Mouse (Mus musculus) lung, postnatal 36 days (tissue): ENCODE data around the gene Hs2st1.
A peak's percentile ranks its signal among the peaks of the same experiment; 100 is the strongest.

ENCODE experiments used
- DNase-seq: peaks from one replicate; pipeline ENCODE4 v3.0.0; 2022; ENCODE audit warnings: mixed read lengths

The Hs2st1 gene

GRCm38 (mm10) chr3:144570047-144570815, at the start of gene Hs2st1, which contains the start of gene Selenof:
Hs2st1 (minus strand) TSS chr3:144570181.
Selenof (plus strand) TSS chr3:144570304.
- DNase-seq, result peak; percentile 100

GRCm38 (mm10) chr3:144617633-144618180, 47.7 kb upstream of the Hs2st1 start:
- no peak for DNase-seq

DNA sequence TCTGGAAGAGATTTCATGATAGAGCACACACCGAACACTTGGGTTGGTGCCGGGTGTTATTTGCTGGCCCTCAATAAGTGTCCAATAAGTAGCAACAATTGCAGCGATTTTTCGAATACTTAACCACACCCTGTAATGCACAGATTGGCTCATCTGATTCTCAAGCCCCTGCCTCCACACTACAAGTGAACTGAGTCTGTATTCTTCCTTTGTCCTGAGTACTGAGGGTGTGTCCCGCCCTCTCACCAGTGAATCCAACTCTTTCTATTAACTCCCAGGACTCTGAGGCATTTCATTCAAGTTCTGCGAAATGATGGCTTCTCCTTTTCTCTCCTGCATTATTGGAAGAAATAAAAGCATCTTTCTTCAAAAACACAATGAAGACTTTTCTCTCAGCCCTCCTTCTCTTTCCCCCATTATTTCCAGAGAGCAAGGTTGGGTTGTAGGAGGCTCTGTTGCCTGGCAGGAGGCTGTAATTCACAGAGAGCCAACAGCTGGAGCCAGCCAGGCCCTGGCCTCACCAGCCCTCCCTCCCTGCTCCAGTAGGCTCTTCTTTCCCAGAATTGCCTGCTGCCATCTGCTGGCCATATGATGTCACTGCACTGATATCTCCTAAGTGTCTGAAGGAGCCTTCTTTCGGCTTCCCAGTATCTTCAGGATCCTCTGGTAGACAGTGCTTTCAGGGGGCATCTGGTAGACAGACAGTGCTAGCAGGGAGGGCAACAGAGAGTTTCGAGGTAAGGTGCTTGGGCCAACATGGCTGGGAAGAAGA, 46.9 kb upstream of the Hs2st1 start:
- DNase-seq, result peak; percentile 90

- DNase-seq, result no peak
Observed at GRCm38 (mm10) chr3:144615459-144615858, 45.5 kb upstream of the Hs2st1 start.

- DNase-seq, result no peak
Observed at GRCm38 (mm10) chr3:144614698-144615097, 44.7 kb upstream of the Hs2st1 start.

DNA sequence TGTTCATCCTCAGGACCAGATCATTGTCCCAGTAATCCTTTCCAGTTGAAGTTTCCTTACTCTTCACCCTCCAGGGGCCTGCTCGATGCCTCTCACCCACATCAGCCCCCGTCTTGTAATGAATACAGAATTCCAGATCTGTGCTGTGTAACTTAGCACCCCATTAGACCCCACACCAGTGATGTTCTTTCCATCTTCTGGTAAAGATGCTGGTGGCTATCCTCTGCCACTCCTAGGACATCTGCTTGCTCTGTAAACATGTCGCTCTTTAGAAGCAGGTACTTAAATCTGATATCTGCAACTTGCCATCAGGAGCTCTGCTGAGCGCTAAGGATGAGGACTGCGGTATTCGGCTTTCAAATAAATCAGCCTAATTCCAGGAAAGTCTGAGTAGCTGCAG, 44.3 kb upstream of the Hs2st1 start:
- DNase-seq, result no peak

DNA sequence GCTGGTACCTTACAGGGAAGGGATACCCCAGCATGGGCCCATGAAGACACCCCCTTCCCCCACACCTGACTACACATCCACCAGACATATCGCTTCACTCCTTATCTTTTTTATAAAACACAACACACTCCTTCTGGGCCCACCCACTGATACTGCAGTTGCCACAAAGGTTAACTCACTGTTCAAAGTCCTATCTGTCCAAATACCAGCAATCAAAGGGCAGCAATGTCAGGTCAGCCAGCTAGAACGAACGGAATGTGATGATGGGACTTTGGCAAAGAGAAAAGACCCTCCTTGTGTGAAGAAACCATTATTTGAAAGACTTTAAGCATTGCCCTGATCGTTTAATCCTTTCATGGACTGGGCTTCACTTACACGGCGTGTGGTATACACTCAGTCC, 42.4 kb upstream of the Hs2st1 start:
- no peak for DNase-seq

GRCm38 (mm10) chr3:144611626-144612271, 41.8 kb upstream of the Hs2st1 start:
- DNase-seq, result peak; percentile 26

- no peak for DNase-seq
Observed at GRCm38 (mm10) chr3:144610759-144611158, 40.8 kb upstream of the Hs2st1 start.

DNA sequence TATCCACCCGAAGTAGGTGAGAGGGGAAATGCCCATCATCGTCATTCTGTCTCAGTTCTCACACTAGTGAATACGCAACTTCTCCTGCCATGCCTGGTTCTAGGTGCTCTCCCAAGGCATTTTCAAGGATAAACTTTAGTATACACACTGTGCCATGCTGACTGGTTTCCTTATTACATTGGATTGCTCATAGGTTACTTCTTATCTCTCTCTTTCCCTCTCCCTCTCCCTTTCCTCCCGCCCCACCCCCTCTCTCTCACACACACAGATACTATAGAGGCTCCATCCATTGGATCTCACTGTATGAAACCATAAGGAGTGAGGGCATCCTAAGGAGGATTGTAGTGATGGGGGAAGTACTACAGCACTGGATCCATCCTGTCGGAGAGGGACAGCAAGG, 38.1 kb upstream of the Hs2st1 start:
- no peak for DNase-seq

- no peak for DNase-seq
Observed at GRCm38 (mm10) chr3:144606449-144606848, 36.5 kb upstream of the Hs2st1 start.

GRCm38 (mm10) chr3:144605811-144606210, 35.8 kb upstream of the Hs2st1 start:
- peak; percentile 43 for DNase-seq

DNA sequence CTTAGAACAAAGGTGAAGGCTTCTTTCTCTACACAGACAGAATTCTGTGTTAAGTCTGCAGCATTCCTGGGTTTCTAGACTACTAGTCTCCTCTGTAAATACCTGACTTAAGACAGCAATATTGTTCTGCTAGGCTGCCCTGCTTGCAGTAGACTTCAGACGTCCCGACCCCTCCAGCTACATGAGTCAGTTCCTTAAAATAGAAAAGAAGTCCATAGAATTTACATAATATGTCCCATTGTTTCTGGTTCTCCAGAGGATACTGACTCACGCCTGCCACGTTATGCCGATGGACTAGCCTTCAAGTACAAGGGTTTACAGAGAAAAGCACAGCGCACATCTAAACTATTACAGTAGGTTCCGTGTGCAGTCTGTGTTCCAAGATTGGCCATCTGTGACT, 34.2 kb upstream of the Hs2st1 start:
- DNase-seq, result no peak

DNA sequence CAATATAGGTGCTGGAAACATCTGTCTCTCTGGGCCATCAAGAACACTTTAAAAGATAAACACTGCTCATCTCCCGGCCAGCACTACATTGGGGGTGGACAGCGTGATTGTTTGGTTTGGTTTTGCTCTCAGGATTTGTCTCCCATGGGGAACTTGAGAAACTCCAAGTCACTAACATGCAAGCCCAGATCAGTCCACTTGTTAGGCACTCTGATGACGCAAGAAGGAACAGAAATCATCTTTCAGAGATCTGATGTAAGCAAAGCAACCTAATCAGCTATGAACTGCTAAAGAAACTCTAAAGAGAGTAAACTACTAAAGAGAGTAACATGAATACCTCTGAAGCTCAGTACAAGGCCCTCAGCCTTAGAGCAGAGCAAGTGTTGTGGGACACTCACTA, 33.6 kb upstream of the Hs2st1 start:
- no peak for DNase-seq

GRCm38 (mm10) chr3:144602819-144603218, 32.8 kb upstream of the Hs2st1 start:
- no peak for DNase-seq

DNA sequence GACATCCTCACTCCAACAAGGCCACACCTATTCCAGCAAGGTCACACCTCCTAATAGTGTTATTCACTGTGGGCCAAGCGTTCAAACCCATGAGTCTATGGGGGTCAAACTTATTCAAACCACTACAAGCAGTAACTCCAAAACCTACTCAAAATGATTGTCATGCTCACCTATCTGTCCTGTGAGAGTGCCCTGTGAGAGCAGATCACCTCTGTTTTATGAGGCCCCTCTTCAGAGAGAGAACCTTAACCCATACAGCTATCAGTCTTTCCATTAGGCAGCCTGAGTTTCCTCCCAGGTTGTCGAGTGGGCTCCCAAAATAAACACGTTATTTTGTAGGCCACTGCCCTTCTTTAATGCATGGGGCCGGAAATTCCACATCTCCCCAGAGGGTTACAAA, 32.4 kb upstream of the Hs2st1 start:
- DNase-seq, result no peak

- DNase-seq, result no peak
Observed at GRCm38 (mm10) chr3:144597790-144598467, 27.9 kb upstream of the Hs2st1 start.

GRCm38 (mm10) chr3:144597121-144597520, 27.1 kb upstream of the Hs2st1 start:
- no peak for DNase-seq

DNA sequence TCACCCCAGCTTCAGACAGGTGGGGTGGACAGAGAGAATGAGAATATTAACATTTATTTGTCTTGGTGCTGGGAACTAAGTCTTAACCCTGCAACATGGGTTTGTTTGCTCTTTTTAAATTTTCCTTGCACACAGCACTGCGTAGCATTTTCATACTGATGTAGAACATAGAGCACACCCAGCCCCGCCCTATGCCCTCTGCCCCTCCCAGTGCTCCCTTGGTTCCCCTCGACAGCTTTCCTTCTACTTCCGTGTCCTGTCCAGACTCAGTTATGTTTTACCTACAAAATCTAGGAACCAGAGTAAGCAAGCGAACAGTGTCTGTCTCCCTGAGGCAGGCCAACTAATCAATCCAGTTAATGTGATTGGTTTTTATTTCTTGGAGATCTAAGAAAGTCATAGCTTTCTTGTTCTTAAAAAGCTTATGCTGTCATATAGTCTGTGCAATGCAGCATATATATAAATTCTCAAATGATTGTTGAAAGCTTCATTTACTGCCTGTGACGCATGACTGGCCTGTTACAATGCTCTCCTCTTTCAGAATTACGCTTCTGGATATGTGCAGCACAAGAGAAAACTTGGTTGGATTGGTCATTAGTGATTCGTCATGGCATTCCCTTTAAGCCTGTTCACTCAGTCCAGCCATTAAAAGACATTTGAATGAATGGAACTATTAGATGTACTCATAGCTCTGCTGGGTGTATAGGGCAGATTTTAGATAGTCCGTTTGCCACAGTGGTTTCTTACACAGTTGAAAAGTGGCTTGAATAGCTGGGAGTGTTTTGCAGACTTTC, 23.2 kb upstream of the Hs2st1 start:
- DNase-seq, result no peak

GRCm38 (mm10) chr3:144589189-144589890, 19.4 kb upstream of the Hs2st1 start:
- no peak for DNase-seq

- DNase-seq, result peak; percentile 39
Observed at GRCm38 (mm10) chr3:144586731-144587130, 16.8 kb upstream of the Hs2st1 start.
